Mouse (Mus musculus): Measurements from ENCODE around the gene Ccdc83. TPM values are rescaled to one million over a fixed set of nuclear protein-coding genes. Genes with fewer than 3 reads are reported as not detected.

Gene Ccdc83
- polyA plus RNA-seq, 1 experiment, result not detected

GRCm38 (mm10) chr7:90291885-90292284 lies 26.3 kb upstream of the Ccdc83 start:
- WGBS, result 92% methylated on average over 6 of the region's 6 CpGs
- TF ChIP-seq CTCF (IDR thresholded peaks at IDR 0.05; ENCODE audit: insufficient read depth, low read depth, low read length) (no peak), POLR2A (IDR thresholded peaks at IDR 0.05; ENCODE audit: insufficient read depth, low read depth, low read length) (no peak)
- Histone ChIP-seq H3K27ac (ENCODE audit: insufficient read depth, low read depth, low read length) (no peak overlapping the region), H3K4me3 (ENCODE audit: insufficient read depth, low read depth, low read length) (no peak overlapping the region), H3K4me1 (ENCODE audit: control insufficient read depth, insufficient read depth, low read length) (no peaks in the 10 kb centered on the region)

GRCm38 (mm10) chr7:90284793-90285192 lies 19.2 kb upstream of the Ccdc83 start:
- Histone ChIP-seq H3K4me1 (ENCODE audit: control insufficient read depth, insufficient read depth, low read length) (no peaks in the 10 kb centered on the region; the same call in 1 of the 2 replicates), H3K4me3 (ENCODE audit: insufficient read depth, low read depth, low read length) (no peak overlapping the region), H3K27ac (ENCODE audit: insufficient read depth, low read depth, low read length) (no peak overlapping the region)
- WGBS, result 91% methylated on average over 7 of the region's 7 CpGs
- TF ChIP-seq POLR2A (IDR thresholded peaks at IDR 0.05; ENCODE audit: insufficient read depth, low read depth, low read length) (no peak), CTCF (IDR thresholded peaks at IDR 0.05; ENCODE audit: insufficient read depth, low read depth, low read length) (no peak)

- H3K4me3 ChIP-seq (ENCODE audit: insufficient read depth, low read depth, low read length), result no peak overlapping the region
- H3K27ac ChIP-seq (ENCODE audit: insufficient read depth, low read depth, low read length), result no peak overlapping the region
- no peak for TF ChIP-seq CTCF (IDR thresholded peaks at IDR 0.05; ENCODE audit: insufficient read depth, low read depth, low read length)
- TF ChIP-seq POLR2A (IDR thresholded peaks at IDR 0.05; ENCODE audit: insufficient read depth, low read depth, low read length), result no peak
- no peaks in the 10 kb centered on the region; the same call in 1 of the 2 replicates for H3K4me1 ChIP-seq (ENCODE audit: control insufficient read depth, insufficient read depth, low read length)
- WGBS, result 84% methylated on average over 1 of the region's 1 CpGs
Measured at GRCm38 (mm10) chr7:90282786-90283185, 17.2 kb upstream of the Ccdc83 start.

GRCm38 (mm10) chr7:90281759-90282546 lies 16.4 kb upstream of the Ccdc83 start:
- Histone ChIP-seq H3K4me1 (ENCODE audit: control insufficient read depth, insufficient read depth, low read length) (no peaks in the 10 kb centered on the region; the same call in 1 of the 2 replicates), H3K27ac (ENCODE audit: insufficient read depth, low read depth, low read length) (no peak overlapping the region), H3K4me3 (ENCODE audit: insufficient read depth, low read depth, low read length) (no peak overlapping the region)
- 88% methylated on average over 11 of the region's 11 CpGs for WGBS
- TF ChIP-seq POLR2A (IDR thresholded peaks at IDR 0.05; ENCODE audit: insufficient read depth, low read depth, low read length), result no peak
- TF ChIP-seq CTCF (IDR thresholded peaks at IDR 0.05; ENCODE audit: insufficient read depth, low read depth, low read length), result no peak

- Histone ChIP-seq H3K27ac (ENCODE audit: insufficient read depth, low read depth, low read length) (no peak overlapping the region), H3K4me3 (ENCODE audit: insufficient read depth, low read depth, low read length) (no peak overlapping the region), H3K4me1 (ENCODE audit: control insufficient read depth, insufficient read depth, low read length) (no peaks in the 10 kb centered on the region; the same call in 1 of the 2 replicates)
- WGBS, result 75% methylated on average over 8 of the region's 8 CpGs
- no peak for TF ChIP-seq POLR2A (IDR thresholded peaks at IDR 0.05; ENCODE audit: insufficient read depth, low read depth, low read length)
- no peak for TF ChIP-seq CTCF (IDR thresholded peaks at IDR 0.05; ENCODE audit: insufficient read depth, low read depth, low read length)
Measured at GRCm38 (mm10) chr7:90280878-90281277, 15.3 kb upstream of the Ccdc83 start.

GRCm38 (mm10) chr7:90280274-90280875 lies 14.8 kb upstream of the Ccdc83 start:
- H3K4me3 ChIP-seq (ENCODE audit: insufficient read depth, low read depth, low read length), result no peak overlapping the region
- no peak for TF ChIP-seq CTCF (IDR thresholded peaks at IDR 0.05; ENCODE audit: insufficient read depth, low read depth, low read length)
- TF ChIP-seq POLR2A (IDR thresholded peaks at IDR 0.05; ENCODE audit: insufficient read depth, low read depth, low read length), result no peak
- H3K4me1 ChIP-seq (ENCODE audit: control insufficient read depth, insufficient read depth, low read length), result no peaks in the 10 kb centered on the region; the same call in 1 of the 2 replicates
- 70% methylated on average over 11 of the region's 11 CpGs for WGBS
- no peak overlapping the region for H3K27ac ChIP-seq (ENCODE audit: insufficient read depth, low read depth, low read length)

- WGBS, result 93% methylated on average over 4 of the region's 4 CpGs
Measured at GRCm38 (mm10) chr7:90279136-90279535, 13.6 kb upstream of the Ccdc83 start.

GRCm38 (mm10) chr7:90277769-90278168 lies 12.2 kb upstream of the Ccdc83 start:
- no peak for TF ChIP-seq POLR2A (IDR thresholded peaks at IDR 0.05; ENCODE audit: insufficient read depth, low read depth, low read length)
- no peak for TF ChIP-seq CTCF (IDR thresholded peaks at IDR 0.05; ENCODE audit: insufficient read depth, low read depth, low read length)
- Histone ChIP-seq H3K27ac (ENCODE audit: insufficient read depth, low read depth, low read length) (no peak overlapping the region), H3K4me1 (ENCODE audit: control insufficient read depth, insufficient read depth, low read length) (no peaks in the 10 kb centered on the region; the same call in 1 of the 2 replicates), H3K4me3 (ENCODE audit: insufficient read depth, low read depth, low read length) (no peak overlapping the region)
- WGBS, result 97% methylated on average over 4 of the region's 4 CpGs

More at GRCm38 (mm10) chr7:90279136-90279535, 13.6 kb upstream of the Ccdc83 start:
- H3K27ac ChIP-seq (ENCODE audit: insufficient read depth, low read depth, low read length), result no peak overlapping the region
- no peaks in the 10 kb centered on the region; the same call in 1 of the 2 replicates for H3K4me1 ChIP-seq (ENCODE audit: control insufficient read depth, insufficient read depth, low read length)
- TF ChIP-seq CTCF (IDR thresholded peaks at IDR 0.05; ENCODE audit: insufficient read depth, low read depth, low read length) (no peak), POLR2A (IDR thresholded peaks at IDR 0.05; ENCODE audit: insufficient read depth, low read depth, low read length) (no peak)
- no peak overlapping the region for H3K4me3 ChIP-seq (ENCODE audit: insufficient read depth, low read depth, low read length)

GRCm38 (mm10) chr7:90277246-90277645 lies 11.7 kb upstream of the Ccdc83 start:
- no peak overlapping the region for H3K4me3 ChIP-seq (ENCODE audit: insufficient read depth, low read depth, low read length)
- no peak for TF ChIP-seq CTCF (IDR thresholded peaks at IDR 0.05; ENCODE audit: insufficient read depth, low read depth, low read length)
- no peak for TF ChIP-seq POLR2A (IDR thresholded peaks at IDR 0.05; ENCODE audit: insufficient read depth, low read depth, low read length)

More at GRCm38 (mm10) chr7:90277246-90277645, 11.7 kb upstream of the Ccdc83 start:
- Histone ChIP-seq H3K27ac (ENCODE audit: insufficient read depth, low read depth, low read length) (no peak overlapping the region), H3K4me1 (ENCODE audit: control insufficient read depth, insufficient read depth, low read length) (no peaks in the 10 kb centered on the region; the same call in 1 of the 2 replicates)
- 94% methylated on average over 3 of the region's 3 CpGs for WGBS

Measured in olfactory bulb, adult 2 months (tissue).